Mouse (Mus musculus) neutrophil, adult 5-6 weeks (primary cell): ENCODE data around the gene Stat6. TPM values are rescaled to one million over a fixed set of nuclear protein-coding genes. Genes with fewer than 3 reads are reported as not detected.

Source experiments
- ATAC-seq: fragments of 151-379, 151-347 bp; 2 replicates; pipeline ENCODE4 v1.8.0; 2017; ENCODE audit warnings: mild to moderate bottlenecking, moderate TSS enrichment; ENCODE audit not compliant: insufficient number of reproducible peaks, poor library complexity, low FRiP score, severe bottlenecking; ENCODE audit errors: extremely low read depth
- total RNA-seq: library from RNA; stranded (forward); fragments of 200-1000 nt; gene quantifications from 2 replicates; pipeline ENCODE4 v1.2.3, GENCODE M21; 2017

The Stat6 gene
- 258 and 273 TPM in 2 replicates for total RNA-seq

GRCm38 (mm10) chr10:127642772-127643552 lies at the start of gene Stat6:
TSS of gene Stat6 (plus strand) at chr10:127642986.
- peak; percentile 83 for ATAC-seq

GRCm38 (mm10) chr10:127594405-127594804 lies 48.4 kb upstream of the Stat6 start:
- no peak for ATAC-seq

GRCm38 (mm10) chr10:127594930-127595715 lies 47.7 kb upstream of the Stat6 start:
- no peak for ATAC-seq

- no peak for ATAC-seq
Measured at GRCm38 (mm10) chr10:127596321-127596941, 46.4 kb upstream of the Stat6 start.

- ATAC-seq: peak; percentile 49; the same call in 1 of the 2 replicates
Measured at GRCm38 (mm10) chr10:127597311-127597901, 45.4 kb upstream of the Stat6 start.

GRCm38 (mm10) chr10:127598607-127599006 lies 44.2 kb upstream of the Stat6 start:
- no peak for ATAC-seq

GRCm38 (mm10) chr10:127599252-127599651 lies 43.5 kb upstream of the Stat6 start:
- ATAC-seq: no peak

GRCm38 (mm10) chr10:127599779-127600541 lies 42.8 kb upstream of the Stat6 start:
- ATAC-seq: no peak

GRCm38 (mm10) chr10:127602194-127602593 lies 40.6 kb upstream of the Stat6 start:
- no peak for ATAC-seq

- peak; percentile 21; the same call in 1 of the 2 replicates for ATAC-seq
Measured at GRCm38 (mm10) chr10:127603437-127604371, 39.1 kb upstream of the Stat6 start.

- peak; percentile 57 for ATAC-seq
Measured at GRCm38 (mm10) chr10:127604465-127605250, 38.1 kb upstream of the Stat6 start.

GRCm38 (mm10) chr10:127605251-127605547 lies 37.6 kb upstream of the Stat6 start:
- no peak for ATAC-seq

- ATAC-seq: no peak
Measured at GRCm38 (mm10) chr10:127605756-127606155, 37.0 kb upstream of the Stat6 start.

GRCm38 (mm10) chr10:127607059-127607458 lies 35.7 kb upstream of the Stat6 start:
- ATAC-seq: no peak

- no peak for ATAC-seq
Measured at GRCm38 (mm10) chr10:127609415-127610065, 33.2 kb upstream of the Stat6 start.

- no peak for ATAC-seq
Measured at GRCm38 (mm10) chr10:127610066-127610415, 32.7 kb upstream of the Stat6 start.
